Mouse (Mus musculus) c-Kit-positive CD71-positive TER-119-positive erythroid progenitor cells, embryonic 14.5 days (primary cell): ENCODE results near the gene Immp2l.

Source experiments
- DNase-seq: peaks from one replicate; pipeline ENCODE4 v3.0.0-alpha.2; 2013; ENCODE audit warnings: low spot score

The Immp2l gene

DNA sequence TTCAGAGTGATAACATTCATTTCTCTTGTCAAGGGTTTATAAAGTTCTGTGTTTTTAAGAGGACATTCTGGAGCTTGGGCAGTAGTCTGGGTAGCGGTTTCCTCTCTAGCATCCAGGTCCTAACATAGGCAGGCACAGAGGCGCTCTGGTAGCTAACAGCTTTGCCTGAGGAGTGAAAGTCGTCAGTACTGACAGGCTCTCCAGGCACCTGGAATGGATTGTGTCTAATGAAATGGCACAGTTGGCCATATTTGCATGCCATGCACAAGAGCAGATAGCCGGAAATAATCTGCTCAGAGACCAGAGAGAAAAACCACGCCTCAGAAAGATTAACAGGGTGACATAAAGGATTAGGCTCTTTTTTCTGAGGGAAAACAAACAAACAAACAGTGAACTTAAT, 403.6 kb downstream of the Immp2l start:
- DNase-seq = no peak

DNA sequence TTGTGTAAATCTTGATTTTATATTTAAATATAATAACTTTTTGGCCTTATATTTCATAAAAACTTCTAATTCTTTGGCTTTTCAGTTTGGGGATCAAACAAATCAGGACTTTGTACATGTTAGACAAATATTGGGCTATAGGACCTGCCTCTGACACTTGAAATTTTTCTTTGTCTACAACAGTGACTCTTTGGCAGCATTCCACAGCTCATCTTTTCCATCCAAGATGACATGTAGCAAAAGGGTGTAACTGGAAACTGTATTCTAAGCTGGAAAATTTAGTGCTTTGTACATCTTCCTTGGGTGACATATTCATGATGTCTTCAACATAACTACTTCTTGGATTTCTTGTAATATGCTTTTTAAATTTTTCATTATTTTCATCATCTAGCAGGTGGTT, 404.9 kb downstream of the Immp2l start:
- DNase-seq = no peak

- no peak for DNase-seq
Measured at GRCm38 (mm10) chr12:41436206-41436985, 412.5 kb downstream of the Immp2l start.

GRCm38 (mm10) chr12:41438446-41438845, 414.6 kb downstream of the Immp2l start:
- DNase-seq = no peak

DNA sequence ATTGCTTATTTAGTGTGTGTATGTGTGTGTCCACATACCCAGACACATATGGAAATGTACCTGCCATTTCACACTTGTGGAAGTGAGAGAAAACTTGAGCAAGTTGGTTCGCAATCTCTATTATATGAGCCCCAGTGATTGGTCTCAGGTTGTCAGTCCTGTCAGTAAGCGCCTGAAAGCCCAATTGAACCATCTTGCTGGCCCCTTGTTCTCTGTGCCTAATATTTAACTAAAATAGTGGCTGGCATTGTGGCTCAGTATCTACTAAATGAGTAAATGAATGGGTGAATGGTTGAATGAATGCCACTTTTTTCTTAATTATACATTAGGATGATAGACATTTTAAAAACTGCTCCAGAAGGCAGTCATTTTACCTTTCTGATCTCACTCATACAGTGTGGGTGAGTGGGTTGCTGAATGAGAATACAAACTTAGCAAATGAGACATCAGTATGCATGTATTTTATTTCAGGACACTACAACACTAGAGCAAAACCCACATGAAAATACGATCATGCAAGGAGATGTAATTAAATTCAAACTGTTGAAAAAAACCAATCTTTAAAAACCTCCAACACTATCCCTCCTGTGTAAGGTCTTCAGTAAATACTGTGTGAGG, 444.6 kb downstream of the Immp2l start:
- DNase-seq = no peak

- DNase-seq = no peak
Measured at GRCm38 (mm10) chr12:41469096-41469801, 445.4 kb downstream of the Immp2l start.

GRCm38 (mm10) chr12:41481486-41481885, 457.6 kb downstream of the Immp2l start:
- DNase-seq = no peak

- no peak for DNase-seq
Measured at GRCm38 (mm10) chr12:41483091-41483592, 459.3 kb downstream of the Immp2l start.

DNA sequence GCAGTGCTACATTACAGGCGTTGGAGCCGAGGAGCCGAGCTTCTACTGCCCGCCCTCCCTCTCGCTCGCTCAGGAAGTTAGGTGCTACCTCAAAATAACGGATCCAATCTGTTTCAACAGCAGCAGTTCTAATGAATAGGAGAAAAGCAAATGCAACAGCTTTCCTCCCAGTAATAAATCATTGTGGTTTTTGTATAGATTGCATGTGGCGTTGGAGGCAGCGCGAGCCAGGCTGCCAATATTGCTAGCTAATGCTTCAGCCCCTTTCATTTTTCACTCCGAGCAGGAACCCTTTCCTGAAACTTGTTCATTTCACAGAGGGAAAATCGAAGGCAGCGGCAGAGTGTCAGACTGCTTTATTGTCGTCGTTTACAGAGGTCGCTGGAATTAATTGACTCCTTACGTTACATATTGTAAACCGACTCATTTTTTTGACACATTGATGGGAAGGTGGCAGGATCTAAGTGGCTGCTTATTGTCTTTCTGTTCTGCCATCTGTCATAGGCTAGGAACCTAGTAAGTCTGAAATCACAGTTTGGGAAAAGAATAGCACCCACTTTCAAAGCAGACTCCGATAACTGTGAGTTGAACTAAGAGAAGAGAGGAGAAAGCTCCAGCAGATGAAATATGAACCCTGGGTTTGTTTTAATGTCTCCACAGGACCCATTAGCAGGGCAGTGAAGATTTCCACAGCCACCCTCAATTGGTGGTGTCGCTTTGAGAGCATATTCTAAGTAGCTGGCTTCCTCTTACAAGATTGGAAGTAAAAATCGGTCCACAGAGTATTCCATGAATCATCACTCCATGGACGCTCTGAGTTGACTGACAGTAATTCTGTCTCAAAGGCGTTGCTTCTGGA, 459.9 kb downstream of the Immp2l start:
- DNase-seq = no peak

DNA sequence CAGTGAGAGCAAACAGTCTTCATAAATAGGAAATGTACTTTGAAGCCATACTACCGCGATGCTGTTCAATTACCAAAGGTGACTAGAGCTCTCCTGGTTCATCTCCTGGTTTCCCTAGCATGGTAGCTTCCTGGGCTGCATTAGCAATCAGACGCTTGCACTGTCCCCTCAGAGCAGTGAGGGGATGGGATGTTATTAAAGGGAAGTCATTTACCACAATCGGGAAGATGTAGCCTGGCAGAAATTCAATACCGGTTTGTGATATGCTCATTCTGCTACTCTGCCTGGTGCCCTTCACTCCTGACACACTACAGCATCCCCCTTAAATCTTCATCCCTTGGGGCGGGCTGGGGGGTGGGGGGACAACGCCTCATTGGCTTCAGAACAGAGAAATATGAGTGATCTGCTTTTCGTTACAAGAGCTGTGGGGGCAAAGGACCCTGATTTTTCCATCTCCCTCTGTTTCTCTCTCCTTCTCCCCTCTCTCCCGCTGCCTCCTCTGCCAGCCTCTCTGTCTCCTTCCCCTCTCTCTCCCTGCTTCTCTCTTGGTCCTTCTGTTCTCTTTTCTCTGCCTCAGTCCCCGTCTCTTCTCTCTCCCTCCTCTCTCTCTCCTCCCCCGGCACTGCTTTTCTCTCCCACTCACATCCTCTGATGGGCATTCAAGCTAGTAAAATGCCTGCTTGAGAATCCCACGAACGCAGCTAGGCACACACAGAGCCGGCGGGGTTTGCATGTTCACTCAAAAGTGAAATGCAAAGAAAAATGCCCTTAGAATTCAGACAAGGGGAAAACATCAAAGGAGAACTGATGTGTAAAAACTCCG, 461.0 kb downstream of the Immp2l start:
- no peak for DNase-seq

GRCm38 (mm10) chr12:41485512-41486215, 461.8 kb downstream of the Immp2l start:
- no peak for DNase-seq

- no peak for DNase-seq
Measured at GRCm38 (mm10) chr12:41486331-41486730, 462.4 kb downstream of the Immp2l start, which contains the start of gene Lrrn3. Gene Lrrn3, minus strand, starts transcription at chr12:41486431.

GRCm38 (mm10) chr12:41487005-41487404, 463.1 kb downstream of the Immp2l start:
- DNase-seq = peak; percentile 61

DNA sequence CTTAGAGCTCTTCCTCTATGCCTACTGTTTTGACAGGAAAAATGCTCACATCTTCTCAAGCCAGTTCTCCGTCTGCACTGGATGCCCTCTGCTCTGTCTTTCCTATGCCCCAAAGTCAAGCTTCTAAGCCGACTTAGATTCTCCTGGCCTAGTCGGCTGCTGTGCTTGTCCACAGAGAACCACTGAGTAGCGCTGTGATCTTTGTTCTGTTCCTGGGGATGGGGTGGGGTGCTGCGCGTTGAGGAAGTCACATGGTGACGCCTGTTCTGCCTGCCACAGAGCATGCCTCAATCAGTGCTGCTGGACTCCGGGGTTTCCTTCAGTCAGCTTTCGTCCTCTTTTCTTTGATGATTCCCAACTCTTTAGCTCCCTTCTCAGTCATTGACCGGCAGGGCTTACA, 470.7 kb downstream of the Immp2l start:
- no peak for DNase-seq

GRCm38 (mm10) chr12:41500049-41500820, 476.3 kb downstream of the Immp2l start:
- no peak for DNase-seq

DNA sequence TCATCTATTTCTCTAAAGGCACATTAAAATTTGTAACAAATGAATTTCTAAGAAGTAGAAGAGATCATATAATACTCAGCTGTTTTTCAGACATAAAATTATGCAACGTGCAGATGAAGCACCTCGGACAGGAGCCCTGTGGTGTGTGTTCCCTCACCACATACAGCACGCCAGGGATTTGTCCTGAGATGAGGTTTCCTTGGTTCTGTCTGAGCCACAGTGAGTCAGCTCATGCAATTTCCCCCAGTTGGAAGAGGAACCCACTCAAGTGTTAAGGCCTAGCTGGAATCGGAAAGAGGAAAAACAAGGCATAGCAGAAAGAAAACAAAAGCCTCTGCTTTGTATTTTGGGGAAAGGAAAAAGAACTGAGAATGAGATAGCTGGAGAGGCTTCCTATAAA, 484.7 kb downstream of the Immp2l start:
- no peak for DNase-seq

- DNase-seq = no peak
Measured at GRCm38 (mm10) chr12:41510588-41510987, 486.7 kb downstream of the Immp2l start.

GRCm38 (mm10) chr12:41518897-41519296, 495.0 kb downstream of the Immp2l start:
- DNase-seq = no peak

DNA sequence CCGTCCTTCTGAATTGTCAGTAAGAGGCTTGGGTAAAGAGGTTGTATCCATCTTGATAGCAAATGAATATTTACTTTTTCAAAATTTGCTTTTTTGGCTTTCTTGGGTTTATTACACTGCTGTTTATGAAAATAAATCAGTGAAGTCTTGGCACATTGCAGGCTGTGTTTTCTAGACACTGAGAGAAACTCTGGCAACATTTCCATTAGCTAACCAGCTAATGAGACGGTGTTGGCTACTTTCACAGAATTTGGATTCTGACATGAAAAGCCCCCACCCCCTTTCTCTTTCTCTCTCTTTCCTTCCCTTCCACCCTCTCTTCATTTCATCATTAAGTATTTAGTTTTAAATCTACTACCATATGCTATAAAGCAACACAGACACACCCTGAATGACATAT, 496.4 kb downstream of the Immp2l start:
- no peak for DNase-seq

DNA sequence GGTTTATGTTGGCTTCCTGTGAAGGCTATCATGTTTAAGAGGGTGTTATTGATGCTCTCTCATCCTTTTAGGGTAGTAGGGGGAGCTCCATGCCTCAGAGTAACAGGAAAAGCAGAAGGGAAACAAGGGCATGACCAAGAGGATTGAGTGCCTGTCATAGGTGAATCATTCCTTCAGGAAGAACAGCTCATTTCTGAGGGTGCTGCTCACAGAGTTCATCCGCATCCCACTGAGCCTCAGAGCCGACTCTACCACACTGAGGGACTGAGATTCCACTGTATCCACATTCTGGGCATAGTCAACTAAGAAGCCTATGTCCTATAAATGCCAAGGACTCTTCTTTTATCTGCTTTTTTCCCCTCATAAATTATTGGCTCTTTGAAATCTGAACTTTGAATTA, 497.8 kb downstream of the Immp2l start:
- no peak for DNase-seq
